Mouse (Mus musculus): ENCODE measurements around the gene Rrp12.
"Not testable (repeated sequence)": the region's sequence is repeated elsewhere in the genome, so short reads cannot be mapped to it uniquely, and the experiment has no call there.

Rrp12 gene

GRCm38 (mm10) chr19:41895460-41896318 lies at the start of gene Rrp12:
Rrp12 (minus strand) TSS chr19:41896173.
- DNase-seq (ENCODE audit: low spot score in 2 of 2): peak; percentile 84 to 88

- no peak for DNase-seq (ENCODE audit: low spot score in 2 of 2)
Observed at GRCm38 (mm10) chr19:41943841-41944240, 47.9 kb upstream of the Rrp12 start.

GRCm38 (mm10) chr19:41938539-41938938 lies 42.6 kb upstream of the Rrp12 start:
- DNase-seq (ENCODE audit: low spot score in 2 of 2): no peak

GRCm38 (mm10) chr19:41935921-41936320 lies 39.9 kb upstream of the Rrp12 start:
- DNase-seq (ENCODE audit: low spot score in 2 of 2): no peak

DNA sequence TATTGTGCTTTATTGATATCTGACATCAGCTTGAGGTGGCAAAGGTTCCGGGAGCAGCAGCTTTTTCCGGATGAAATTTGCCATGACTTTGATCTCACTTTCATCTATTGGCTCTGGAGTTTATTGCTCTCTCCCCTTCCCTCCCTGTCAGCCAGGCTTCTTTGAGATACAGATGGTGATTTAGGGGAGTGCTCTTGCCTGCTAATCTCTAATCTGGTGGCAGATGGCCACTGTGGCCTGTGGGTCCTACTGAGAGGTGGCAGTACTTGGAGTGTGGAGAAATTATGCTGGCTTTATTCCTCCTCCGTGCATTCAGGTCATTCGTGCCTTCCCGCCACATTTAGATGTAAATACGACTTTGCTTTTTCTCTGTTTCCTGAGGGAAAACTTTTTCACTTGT lies 38.2 kb upstream of the Rrp12 start:
- DNase-seq (ENCODE audit: low spot score in 2 of 2): no peak

DNA sequence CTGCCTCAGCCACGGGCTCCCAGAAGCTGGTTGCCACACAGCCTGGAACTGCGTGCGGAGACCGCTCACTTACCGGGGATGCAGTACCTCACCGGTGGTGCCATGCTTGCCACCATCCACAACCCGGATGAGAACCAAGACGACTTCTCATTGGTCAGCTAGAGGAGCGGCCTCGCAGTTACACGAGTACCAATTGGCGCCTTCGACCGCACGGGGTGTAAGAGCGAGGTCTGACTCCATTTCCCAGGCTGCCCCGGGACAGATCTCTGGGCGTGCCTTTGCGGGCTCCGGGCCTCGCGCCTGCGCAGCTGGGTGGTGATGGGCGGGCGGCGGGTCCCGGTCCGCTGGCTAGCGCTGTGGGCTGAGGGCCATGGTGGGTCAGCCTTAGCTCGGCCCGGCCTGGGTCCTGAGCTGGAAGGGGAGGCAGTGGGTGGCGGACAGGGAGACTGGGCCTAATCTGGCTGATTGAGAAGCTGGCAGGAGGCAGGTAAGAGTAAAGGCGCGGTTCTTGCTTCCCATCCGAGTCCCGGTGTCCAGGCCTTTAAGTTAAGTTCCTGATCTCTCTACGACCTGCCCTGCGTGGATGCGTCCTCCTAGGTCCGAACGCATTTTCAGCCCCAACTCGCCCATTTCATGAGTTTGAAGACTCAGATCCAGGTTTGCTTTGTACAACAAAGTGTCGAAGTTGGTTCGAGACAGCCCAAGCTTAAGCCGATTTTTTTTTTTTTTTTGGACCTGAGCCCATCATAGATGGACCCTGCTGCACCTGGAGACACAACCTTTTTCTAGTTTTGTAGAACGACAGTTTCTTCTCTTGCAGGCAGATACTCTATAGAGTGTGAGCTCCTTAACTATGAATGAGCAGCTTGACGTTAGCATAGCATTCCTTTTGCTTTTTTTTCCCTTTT lies 37.5 kb upstream of the Rrp12 start, which contains the start of the genes Exosc1 and Zdhhc16:
Exosc1 (minus strand) TSS at position 245 of the 908 bp plus-strand sequence.
Zdhhc16 (plus strand) TSS at position 302 of the 908 bp plus-strand sequence.
- DNase-seq (ENCODE audit: low spot score in 2 of 2): peak; percentile 98 to 100

GRCm38 (mm10) chr19:41932686-41933085 lies 36.7 kb upstream of the Rrp12 start:
- no peak for DNase-seq (ENCODE audit: low spot score in 2 of 2)

- no peak for DNase-seq (ENCODE audit: low spot score in 2 of 2)
Observed at GRCm38 (mm10) chr19:41920412-41921067, 24.6 kb upstream of the Rrp12 start.

DNA sequence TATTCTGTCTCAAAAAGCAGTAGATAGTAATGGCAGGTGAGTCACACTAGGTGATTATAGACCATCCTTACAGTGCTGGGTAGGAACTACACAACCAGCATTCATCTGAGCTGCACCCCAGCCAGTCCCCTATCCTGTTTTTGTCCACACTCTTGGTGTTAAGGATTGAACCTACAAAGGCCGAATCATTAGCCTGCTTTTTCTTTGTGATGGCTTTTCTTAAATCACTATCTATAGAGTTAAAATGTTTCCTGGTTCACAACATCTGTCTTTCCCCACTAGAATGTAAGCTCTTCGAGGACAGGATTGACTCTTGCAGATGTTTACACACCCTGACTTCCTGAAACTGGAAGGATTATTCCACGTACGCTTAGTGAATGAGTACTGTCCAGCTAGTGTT lies 23.5 kb upstream of the Rrp12 start:
- no peak for DNase-seq (ENCODE audit: low spot score in 2 of 2)

GRCm38 (mm10) chr19:41916853-41917252 lies 20.9 kb upstream of the Rrp12 start:
- DNase-seq (ENCODE audit: low spot score in 2 of 2): no peak

DNA sequence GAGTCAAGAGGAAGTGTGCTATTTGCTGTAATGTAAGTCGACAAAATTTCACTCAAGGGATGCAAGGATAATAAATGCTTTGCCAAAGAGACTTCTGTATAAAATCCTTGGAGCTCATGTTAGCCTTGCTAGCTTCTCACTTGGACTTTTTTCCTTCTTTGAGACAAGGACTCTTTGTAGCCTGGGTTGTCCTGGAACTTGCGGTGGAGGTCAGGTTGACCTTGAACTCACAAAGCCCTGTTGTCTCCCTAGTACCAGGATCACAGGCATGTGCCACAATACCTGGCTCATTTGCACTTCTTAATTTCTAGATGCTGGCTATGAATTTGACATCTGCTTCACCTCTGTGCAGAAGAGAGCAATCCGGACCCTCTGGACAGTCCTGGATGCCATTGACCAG lies 19.3 kb upstream of the Rrp12 start:
- DNase-seq (ENCODE audit: low spot score in 2 of 2): no peak

- DNase-seq (ENCODE audit: low spot score in 2 of 2): not testable (repeated sequence)
Observed at GRCm38 (mm10) chr19:41914592-41914882, 18.6 kb upstream of the Rrp12 start.

- no peak for DNase-seq (ENCODE audit: low spot score in 2 of 2)
Observed at GRCm38 (mm10) chr19:41913774-41914591, 18.0 kb upstream of the Rrp12 start.

DNA sequence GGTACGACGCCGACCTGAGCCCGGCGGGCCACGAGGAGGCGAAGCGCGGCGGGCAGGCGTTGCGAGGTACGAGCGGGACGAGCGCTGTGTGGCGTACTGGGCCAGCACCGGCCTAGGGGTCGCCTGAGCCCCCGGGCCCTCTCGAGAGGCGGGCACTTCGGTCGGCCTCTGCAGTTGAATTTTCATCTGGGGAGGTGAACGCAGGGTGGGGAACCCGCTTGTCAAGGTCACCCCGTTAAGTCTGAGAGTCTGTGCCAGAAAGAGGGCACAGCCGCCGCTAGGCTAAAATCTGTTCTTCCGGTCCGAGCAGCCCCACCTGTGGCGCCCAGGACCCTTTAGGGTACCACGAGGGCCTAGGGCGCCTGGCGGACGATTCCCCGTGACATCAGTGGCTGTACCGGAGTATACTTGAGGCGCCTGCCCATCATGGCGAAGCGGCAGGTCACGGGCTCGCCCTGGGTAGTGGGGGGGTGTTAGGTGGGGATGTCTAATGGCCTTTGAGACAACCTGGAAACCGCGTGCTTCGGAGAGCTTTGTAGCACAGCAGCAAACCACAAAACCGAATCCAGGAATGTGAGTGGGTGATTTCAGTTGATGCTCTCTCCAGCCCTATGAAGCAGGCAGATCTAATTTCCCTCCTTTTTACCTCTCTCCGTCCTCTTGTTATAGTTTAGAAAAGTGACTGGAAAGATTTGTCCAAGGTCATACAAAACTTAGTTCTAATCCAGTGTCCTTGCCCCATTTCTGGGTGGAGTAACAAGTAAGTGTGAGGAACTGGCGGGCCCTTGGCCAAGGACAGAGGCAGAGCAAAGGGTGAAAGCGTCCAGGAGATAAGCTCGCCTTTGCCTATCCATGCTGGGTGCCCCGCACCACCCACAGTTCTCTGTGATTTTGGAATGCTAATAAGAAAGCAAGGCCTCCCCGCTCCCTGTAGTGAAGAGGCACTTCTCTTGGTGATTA lies 16.4 kb upstream of the Rrp12 start:
- peak in 1 of 2 experiments; percentile 26 for DNase-seq (ENCODE audit: low spot score in 2 of 2)

DNA sequence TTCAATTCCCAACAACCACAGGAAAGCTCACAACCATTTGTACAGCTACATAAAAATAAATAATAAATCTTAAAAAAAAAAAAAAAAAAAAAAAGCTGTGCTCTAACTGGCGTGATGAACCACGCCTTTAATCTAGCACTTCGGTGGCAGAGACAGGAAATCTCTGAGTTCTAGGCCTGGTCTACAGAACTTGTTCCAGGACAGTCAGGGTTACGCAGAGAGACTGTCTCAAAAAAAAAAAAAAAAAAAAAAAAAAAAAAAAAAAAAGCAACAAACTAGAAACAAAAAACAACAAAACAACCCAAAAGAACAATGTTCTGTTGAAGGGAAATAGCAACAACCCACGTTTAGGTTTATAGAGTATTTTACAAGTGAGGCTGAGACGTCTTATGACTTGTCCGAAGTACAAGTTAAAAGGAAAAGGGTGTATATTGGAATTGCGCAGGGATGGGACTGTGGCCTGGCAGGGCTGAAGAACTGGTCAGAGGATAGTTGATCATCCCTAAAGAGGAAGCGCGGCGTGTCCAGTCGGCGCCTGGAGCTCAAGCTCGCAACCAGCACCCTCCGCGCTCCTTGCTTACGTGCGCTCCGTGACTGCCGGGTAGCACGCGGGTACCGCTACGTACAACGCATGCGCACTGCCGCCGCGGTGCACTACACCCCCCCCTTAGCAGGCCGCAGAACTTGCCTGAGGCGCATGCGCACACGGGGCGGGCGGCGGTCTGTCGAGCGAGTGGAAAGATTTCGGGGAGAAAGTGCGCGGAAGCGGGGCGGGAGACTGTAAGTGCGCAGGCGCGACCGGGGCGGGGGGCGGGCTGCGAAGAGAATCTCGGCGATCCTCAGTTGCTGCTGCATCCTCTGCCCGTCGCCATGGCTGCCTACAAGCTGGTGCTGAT lies 15.5 kb upstream of the Rrp12 start, which contains the start of gene Pgam1:
Pgam1 (plus strand) TSS at position 746 of the 896 bp plus-strand sequence.
- DNase-seq (ENCODE audit: low spot score in 2 of 2): peak; percentile 89 to 94

DNA sequence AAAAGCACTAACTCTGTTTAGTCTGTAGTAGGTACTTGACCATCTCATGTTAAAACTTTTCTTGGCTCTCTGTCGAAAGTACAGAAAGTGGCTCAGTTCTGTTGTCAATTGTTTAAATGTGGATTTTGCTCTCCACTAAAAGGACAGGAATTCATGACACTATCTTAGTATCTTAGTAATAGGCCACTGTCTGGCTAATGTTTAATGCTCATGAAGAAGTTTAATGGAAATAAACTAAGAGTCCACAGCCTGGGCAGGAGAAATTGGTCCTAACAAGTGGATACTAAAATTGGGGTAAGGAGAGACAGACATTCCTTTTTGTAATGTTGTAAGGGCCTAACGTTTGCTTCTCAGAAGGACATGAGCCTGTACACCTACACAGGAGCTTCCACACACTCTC lies 14.4 kb upstream of the Rrp12 start:
- DNase-seq (ENCODE audit: low spot score in 2 of 2): no peak

- DNase-seq (ENCODE audit: low spot score in 2 of 2): no peak
Observed at GRCm38 (mm10) chr19:41908736-41909135, 12.8 kb upstream of the Rrp12 start.

- DNase-seq (ENCODE audit: low spot score in 2 of 2): no peak
Observed at GRCm38 (mm10) chr19:41907079-41907760, 11.2 kb upstream of the Rrp12 start.

Measured in left cerebral cortex, adult 9 months (tissue).